Mouse (Mus musculus) G1E (cell line): ENCODE measurements around the gene Prss12.

Source experiments
- CTCF ChIP-seq: IDR thresholded peaks from 2 replicates; pipeline ENCODE4 v1.5.1; 2012; ENCODE audit warnings: low read depth, low read length, inconsistent platforms, mixed read lengths
- GATA1 ChIP-seq: IDR thresholded peaks from 2 replicates; pipeline ENCODE4 v1.6.1; 2012; ENCODE audit warnings: borderline replicate concordance, low read length, inconsistent platforms, mixed read lengths
- TAL1 ChIP-seq: conservative IDR thresholded peaks from 2 replicates; pipeline ENCODE4 v1.6.1; 2012; ENCODE audit warnings: low read depth, low read length, inconsistent platforms, mixed read lengths

- no peak for TF ChIP-seq CTCF
- no peak for TF ChIP-seq GATA1
- no peak for TF ChIP-seq TAL1
Measured at GRCm38 (mm10) chr3:123476833-123477232, 30.1 kb downstream of the Prss12 start.
